Mouse (Mus musculus) lung, adult 2 months (tissue): ENCODE data around the gene Npas3. TPM values are rescaled to one million over a fixed set of nuclear protein-coding genes. Genes with fewer than 3 reads are reported as not detected.

Experiments used
- DNase-seq: peaks from one replicate; pipeline ENCODE4 v3.0.0; 2022
- H3K4me1 ChIP-seq: fragments of 200-500 bp; 2 replicates; pipeline ENCODE4 v1.6.1; 2011; ENCODE audit warnings: low read length; ENCODE audit not compliant: control insufficient read depth, insufficient read depth
- H3K4me3 ChIP-seq: fragments of 200-500 bp; replicated peaks from 2 replicates; pipeline ENCODE3; 2011; ENCODE audit warnings: low read depth, mild to moderate bottlenecking, control low read depth, low read length; ENCODE audit errors: extremely low read depth
- CTCF ChIP-seq: fragments of 200-500 bp; IDR thresholded peaks from 2 replicates; pipeline ENCODE4 v1.5.1; 2011; ENCODE audit warnings: mild to moderate bottlenecking, low read length, control low read depth; ENCODE audit not compliant: insufficient read depth
- POLR2A ChIP-seq: fragments of 200-500 bp; IDR thresholded peaks from 2 replicates; pipeline ENCODE4 v1.6.1; 2011; ENCODE audit warnings: low read depth, mild to moderate bottlenecking, control low read depth, low read length, borderline replicate concordance; ENCODE audit errors: extremely low read depth
- WGBS: fragments of 180-500 bp; shearing (Covaris S2); methylation state at CpG from one replicate; pipeline ENCODE4 v1.1.7; 2018; 5-methylcytosine and 5-hydroxymethylcytosine counted together
- polyA plus RNA-seq: library from polyadenylated mRNA; depleted of rRNA; stranded (reverse); fragments of >200 nt; gene quantifications from 2 replicates; pipeline ENCODE4 v1.2.3, GENCODE M21; 2012

Gene Npas3
- polyA plus RNA-seq, 1 experiment = 0.05 TPM

- DNase-seq = no peak
- TF ChIP-seq POLR2A (no peak), CTCF (no peak)
- WGBS = 38% methylated on average over 6 of the region's 6 CpGs
- no peak overlapping the region for H3K4me3 ChIP-seq
- H3K4me1 ChIP-seq = peaks cover 5% of the 10 kb centered on the region; the same call in 1 of the 2 replicates
These were observed 584.1 kb downstream of the Npas3 start for GRCm38 (mm10) chr12:53832590-53832989.

GRCm38 (mm10) chr12:53833348-53833747, 584.9 kb downstream of the Npas3 start:
- no peak for DNase-seq
- peaks cover 5% of the 10 kb centered on the region; the same call in 1 of the 2 replicates for H3K4me1 ChIP-seq
- no peak overlapping the region for H3K4me3 ChIP-seq
- 64% methylated on average over 2 of the region's 2 CpGs for WGBS
- TF ChIP-seq POLR2A = no peak
- no peak for TF ChIP-seq CTCF

GRCm38 (mm10) chr12:53836031-53836790, 587.7 kb downstream of the Npas3 start:
- no peak for DNase-seq
- 82% methylated on average over 27 of the region's 27 CpGs for WGBS
- Histone ChIP-seq H3K4me1 (peaks cover 5% of the 10 kb centered on the region; the same call in 1 of the 2 replicates), H3K4me3 (no peak overlapping the region)
- TF ChIP-seq CTCF (no peak), POLR2A (no peak)

GRCm38 (mm10) chr12:53837408-53837807, 588.9 kb downstream of the Npas3 start:
- no peak for DNase-seq
- H3K4me3 ChIP-seq = no peak overlapping the region
- WGBS = 87% methylated on average over 15 of the region's 15 CpGs
- TF ChIP-seq POLR2A = no peak
- TF ChIP-seq CTCF = no peak
- H3K4me1 ChIP-seq = peaks cover 3% of the 10 kb centered on the region; the same call in 1 of the 2 replicates

- TF ChIP-seq POLR2A (no peak), CTCF (no peak)
- WGBS = 58% methylated on average over 7 of the region's 7 CpGs
- no peaks in the 10 kb centered on the region; the same call in 1 of the 2 replicates for H3K4me1 ChIP-seq
- no peak overlapping the region for H3K4me3 ChIP-seq
- no peak for DNase-seq
These were observed 590.1 kb downstream of the Npas3 start for GRCm38 (mm10) chr12:53838541-53838940.

GRCm38 (mm10) chr12:53841928-53842671, 593.6 kb downstream of the Npas3 start:
- TF ChIP-seq POLR2A (no peak), CTCF (no peak)
- DNase-seq = no peak
- Histone ChIP-seq H3K4me1 (no peaks in the 10 kb centered on the region; the same call in 1 of the 2 replicates), H3K4me3 (no peak overlapping the region)
- 27% methylated on average over 16 of the region's 16 CpGs for WGBS

- Histone ChIP-seq H3K4me3 (no peak overlapping the region), H3K4me1 (no peaks in the 10 kb centered on the region; the same call in 1 of the 2 replicates)
- no peak for DNase-seq
- TF ChIP-seq CTCF = no peak
- no peak for TF ChIP-seq POLR2A
- 73% methylated on average over 3 of the region's 3 CpGs for WGBS
These were observed 595.1 kb downstream of the Npas3 start for GRCm38 (mm10) chr12:53843626-53844025.

GRCm38 (mm10) chr12:53846154-53846665, 597.7 kb downstream of the Npas3 start:
- no peak for DNase-seq
- TF ChIP-seq CTCF = no peak
- no peaks in the 10 kb centered on the region; the same call in 1 of the 2 replicates for H3K4me1 ChIP-seq
- no peak overlapping the region for H3K4me3 ChIP-seq
- whole genome bisulfite sequencing = 56% methylated on average over 12 of the region's 12 CpGs

- DNase-seq = no peak
- 79% methylated on average over 2 of the region's 2 CpGs for WGBS
- TF ChIP-seq CTCF (no peak), POLR2A (no peak)
- H3K4me3 ChIP-seq = no peak overlapping the region
- H3K4me1 ChIP-seq = no peaks in the 10 kb centered on the region
These were observed 600.8 kb downstream of the Npas3 start for GRCm38 (mm10) chr12:53849263-53849662.
